Mouse (Mus musculus): Measurements from ENCODE around the gene Btbd35f15. TPM values are rescaled to one million over a fixed set of nuclear protein-coding genes. Genes with fewer than 3 reads are reported as not detected.

The Btbd35f15 gene
- not detected in 2 replicates for polyA plus RNA-seq (2012; rRNA removed; ENCODE audit: low replicate concordance)

GRCm38 (mm10) chrX:33577214-33577613, at the start of gene Btbd35f15:
Btbd35f15 (minus strand) TSS chrX:33577314.

Other genes with a start within 250 kb of the Btbd35f15 start
- gene Btbd35f13, start 79.9 kb upstream of the Btbd35f15 start, polyA plus RNA-seq (2012; rRNA removed; ENCODE audit: low replicate concordance): not detected in 2 replicates
- gene Btbd35f14, start 125.0 kb upstream of the Btbd35f15 start, polyA plus RNA-seq (2012; rRNA removed; ENCODE audit: low replicate concordance): not detected in 2 replicates

Data from duodenum, adult 2 months (tissue).